Comparison of ENCODE assay signal across 17 mouse cellular contexts in genomic region chr11:57278056-57278455, GRCm38 (mm10).
DNase-seq lines count a peak whose midpoint lies in the region; ATAC-seq and TF ChIP-seq lines count a peak whose summit lies in the region.
"Had no signal": no experiment of that assay in that cellular context is flagged by ENCODE, and none has a peak within 500 bp of the region (broad histone marks: within the 10 kb centered on the region; RNA-seq: fewer than 3 reads in every experiment).

No protein-coding gene starts in this region.

- no peaks in the 10 kb centered on the region for H3K36me3 ChIP-seq in embryonic facial prominence, embryonic 11.5 days (replicated peaks; ENCODE audit: control insufficient read depth, insufficient read depth, low read depth, low read length)
- no peaks in the 10 kb centered on the region for H3K36me3 ChIP-seq in limb, embryonic 12.5 days
- H3K36me3 ChIP-seq: forebrain, embryonic 15.5 days; hindbrain, embryonic 15.5 days; neural tube, embryonic 15.5 days had no signal

- no peaks in the 10 kb centered on the region for H3K4me1 ChIP-seq in embryonic facial prominence, embryonic 11.5 days (ENCODE audit: control insufficient read depth, insufficient read depth, low read length)
- H3K4me1 ChIP-seq in limb, embryonic 12.5 days (replicated peaks): peaks cover 7% of the 10 kb centered on the region
- H3K4me1 ChIP-seq: forebrain, embryonic 15.5 days; hindbrain, embryonic 15.5 days; neural tube, embryonic 15.5 days had no signal

- H3K27me3 ChIP-seq in embryonic facial prominence, embryonic 11.5 days (ENCODE audit: control insufficient read depth, insufficient read depth, low read length): no peaks in the 10 kb centered on the region
- H3K27me3 ChIP-seq in limb, embryonic 12.5 days: no peaks in the 10 kb centered on the region; the same call in 1 of the 2 replicates
- H3K27me3 ChIP-seq: forebrain, embryonic 15.5 days; hindbrain, embryonic 15.5 days; neural tube, embryonic 15.5 days had no signal

- no peak overlapping the region for H3K4me2 ChIP-seq in embryonic facial prominence, embryonic 11.5 days (ENCODE audit: low read depth, low read length)
- peak overlapping the region; percentile 15; the same call in 1 of the 2 replicates for H3K4me2 ChIP-seq in limb, embryonic 12.5 days
- H3K4me2 ChIP-seq: forebrain, embryonic 15.5 days; hindbrain, embryonic 15.5 days; neural tube, embryonic 15.5 days had no signal

- H3K9me3 ChIP-seq in embryonic facial prominence, embryonic 11.5 days (replicated peaks; ENCODE audit: control insufficient read depth, low read length): no peaks in the 10 kb centered on the region
- H3K9me3 ChIP-seq in limb, embryonic 12.5 days: no peaks in the 10 kb centered on the region
- H3K9me3 ChIP-seq: forebrain, embryonic 15.5 days; hindbrain, embryonic 15.5 days; megakaryocyte, embryonic 14.5 days; neural tube, embryonic 15.5 days had no signal

- H3K27ac ChIP-seq in left cerebral cortex, adult 2 months: peak overlapping the region; percentile 67; the same call in 1 of the 2 replicates
- H3K27ac ChIP-seq in embryonic facial prominence, embryonic 11.5 days (replicated peaks; ENCODE audit: low read depth, low read length): no peak overlapping the region
- H3K27ac ChIP-seq in limb, embryonic 12.5 days: 0 out of 2 replicates have a peak overlapping the region, but pooled peaks have one; percentile 31
- H3K27ac ChIP-seq: forebrain, embryonic 15.5 days; hindbrain, embryonic 15.5 days; neural tube, embryonic 15.5 days had no signal

- no peak for TF ChIP-seq CTCF in left cerebral cortex, adult 2 months (IDR thresholded peaks at IDR 0.05)

- no peak overlapping the region for H3K9ac ChIP-seq in embryonic facial prominence, embryonic 11.5 days (replicated peaks; ENCODE audit: low read length)
- H3K9ac ChIP-seq in limb, embryonic 12.5 days (replicated peaks): no peak overlapping the region
- H3K9ac ChIP-seq: forebrain, embryonic 15.5 days; hindbrain, embryonic 15.5 days; liver, postnatal 0 days; neural tube, embryonic 15.5 days had no signal

- intact Hi-C loops in left cerebral cortex, adult 2 months (cut with DNase I): no loop called here
- intact Hi-C loops in left cerebral cortex, postnatal 4 days (cut with DNase I): no loop called here

- no peak overlapping the region for H3K4me3 ChIP-seq in left cerebral cortex, adult 2 months
- no peak overlapping the region for H3K4me3 ChIP-seq in embryonic facial prominence, embryonic 11.5 days (ENCODE audit: low read depth, low read length)
- no peak overlapping the region for H3K4me3 ChIP-seq in limb, embryonic 12.5 days (replicated peaks)
- H3K4me3 ChIP-seq: forebrain, embryonic 15.5 days; hindbrain, embryonic 15.5 days; megakaryocyte, embryonic 14.5 days; neural tube, embryonic 15.5 days had no signal

- peak; percentile 54 for DNase-seq in heart, adult 11 months
- DNase-seq in heart, adult 8-10 months (ENCODE audit: low spot score): no peak
- DNase-seq in left cerebral cortex, adult 2 months (ENCODE audit: extremely low spot score in 1 of 2, low spot score in 2 of 2): no peak
- no peak for DNase-seq in left cerebral cortex, postnatal 4 days
- peak; percentile 5 for DNase-seq in embryonic facial prominence, embryonic 11.5 days (ENCODE audit: low spot score)
- DNase-seq in layer of hippocampus, postnatal 25 days (ENCODE audit: extremely low spot score in 1 of 2, low spot score in 1 of 2): no peak
- DNase-seq in adrenal gland, adult (ENCODE audit: inconsistent age in 2 of 2, low spot score in 1 of 2): no peak
- DNase-seq: adrenal gland, adult 8-10 months; cerebellum, postnatal 10 days; gastrocnemius, postnatal 25 days; kidney, adult 2 months; liver, postnatal 0 days had no signal

- no peak for ATAC-seq in embryonic facial prominence, embryonic 11.5 days (replicated peaks; ENCODE audit: insufficient number of reproducible peaks, low FRiP score, low TSS enrichment, low read depth)
- ATAC-seq in limb, embryonic 12.5 days (ENCODE audit: insufficient number of reproducible peaks, insufficient read depth, low FRiP score, low TSS enrichment, low read depth): no peak
- ATAC-seq: forebrain, embryonic 15.5 days; liver, postnatal 0 days had no signal

- WGBS in embryonic facial prominence, embryonic 11.5 days: 49% methylated on average over 9 of the region's 10 CpGs
- WGBS in limb, embryonic 12.5 days: 51% methylated on average over 8 of the region's 10 CpGs

Comparison
In these comparisons a context has a peak if more than half of its experiments do, and no peak if none do; other contexts are left out.
1. DNase-seq: peak in heart, adult 11 months (single experiment) and embryonic facial prominence, embryonic 11.5 days (single experiment); none in heart, adult 8-10 months (single experiment), left cerebral cortex, adult 2 months (0 of 2), left cerebral cortex, postnatal 4 days (single experiment), layer of hippocampus, postnatal 25 days (0 of 2) and adrenal gland, adult (0 of 2).